Mouse (Mus musculus) stomach, postnatal 0 days (tissue): ENCODE measurements around the gene D5Ertd579e.

Experiments
- CTCF ChIP-seq: IDR thresholded peaks from 2 replicates; pipeline ENCODE4 v1.5.1; 2016; ENCODE audit warnings: antibody characterized with exemption, low read depth, mild to moderate bottlenecking, moderate library complexity
- EP300 ChIP-seq: optimal IDR thresholded peaks from 2 replicates; pipeline ENCODE3; 2016; ENCODE audit warnings: antibody characterized with exemption

DNA sequence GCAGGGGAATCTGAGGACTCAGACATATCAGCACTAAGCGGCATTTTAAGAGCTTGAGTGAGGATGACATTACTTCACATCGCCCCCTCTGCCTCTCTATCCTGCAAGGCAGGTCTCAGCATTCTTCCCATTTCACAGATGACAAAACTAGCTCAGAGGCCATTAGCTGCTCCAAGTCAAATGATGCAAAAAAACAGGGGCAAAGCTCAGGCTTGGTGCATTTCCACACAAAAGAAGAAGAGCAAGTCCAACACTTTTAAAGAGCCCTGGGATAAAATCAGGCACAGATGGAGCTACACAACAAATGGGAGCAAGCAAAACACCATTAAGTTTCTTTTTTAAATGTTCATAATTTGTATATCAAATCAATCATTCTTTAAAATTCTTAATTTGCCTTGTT is 2.2 kb downstream of the D5Ertd579e start:
- TF ChIP-seq CTCF (no peak), EP300 (no peak)
